Mouse (Mus musculus): Measurements from ENCODE around the gene Olfr630.
"Not testable (repeated sequence)": the region's sequence is repeated elsewhere in the genome, so short reads cannot be mapped to it uniquely, and the experiment has no call there.

Gene Olfr630

DNA sequence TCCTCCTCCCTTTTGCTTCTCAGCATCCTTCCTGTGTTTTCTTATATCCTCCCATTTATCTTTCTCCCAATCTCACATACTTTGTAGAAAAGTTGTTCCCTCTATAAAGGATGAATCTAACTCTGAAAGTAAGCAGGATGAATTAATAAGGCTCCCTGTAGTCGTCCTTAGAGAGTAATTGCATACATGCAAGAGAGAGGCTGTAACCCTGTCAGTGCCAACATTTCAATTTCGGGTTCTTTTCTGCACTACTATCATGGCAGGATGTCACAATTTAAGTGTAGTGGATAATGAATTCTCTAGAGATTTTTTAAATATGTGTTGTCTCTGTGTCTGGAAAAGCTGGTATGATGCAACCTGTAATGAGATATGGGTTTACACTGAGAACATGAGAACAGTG is at the start of gene Olfr630:
Gene Olfr630 (minus strand): TSS at position 101 of the 400 bp plus-strand sequence.
- DNase-seq (ENCODE audit: low spot score in 2 of 2) = no peak

DNA sequence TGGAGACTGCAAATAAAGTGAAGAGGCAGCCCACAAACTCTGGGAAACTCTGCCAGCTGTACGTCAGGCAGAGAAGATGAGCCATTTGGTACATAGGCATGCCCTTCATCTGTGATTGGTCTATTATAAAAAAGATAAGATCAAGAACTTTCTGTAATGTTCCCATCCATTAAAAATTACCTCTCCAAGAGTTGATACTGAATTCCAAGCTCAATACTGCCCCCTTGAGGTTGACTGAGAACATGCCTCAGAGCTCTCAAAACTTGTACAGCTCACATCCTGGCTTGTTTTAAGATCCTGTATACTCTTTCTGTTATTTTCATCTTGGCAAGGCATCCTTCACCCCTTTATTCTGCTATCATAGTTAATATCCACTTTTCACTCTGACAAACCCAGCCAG is 49.7 kb upstream of the Olfr630 start:
- DNase-seq (ENCODE audit: low spot score in 2 of 2) = peak in 1 of 2 experiments; percentile 31

DNA sequence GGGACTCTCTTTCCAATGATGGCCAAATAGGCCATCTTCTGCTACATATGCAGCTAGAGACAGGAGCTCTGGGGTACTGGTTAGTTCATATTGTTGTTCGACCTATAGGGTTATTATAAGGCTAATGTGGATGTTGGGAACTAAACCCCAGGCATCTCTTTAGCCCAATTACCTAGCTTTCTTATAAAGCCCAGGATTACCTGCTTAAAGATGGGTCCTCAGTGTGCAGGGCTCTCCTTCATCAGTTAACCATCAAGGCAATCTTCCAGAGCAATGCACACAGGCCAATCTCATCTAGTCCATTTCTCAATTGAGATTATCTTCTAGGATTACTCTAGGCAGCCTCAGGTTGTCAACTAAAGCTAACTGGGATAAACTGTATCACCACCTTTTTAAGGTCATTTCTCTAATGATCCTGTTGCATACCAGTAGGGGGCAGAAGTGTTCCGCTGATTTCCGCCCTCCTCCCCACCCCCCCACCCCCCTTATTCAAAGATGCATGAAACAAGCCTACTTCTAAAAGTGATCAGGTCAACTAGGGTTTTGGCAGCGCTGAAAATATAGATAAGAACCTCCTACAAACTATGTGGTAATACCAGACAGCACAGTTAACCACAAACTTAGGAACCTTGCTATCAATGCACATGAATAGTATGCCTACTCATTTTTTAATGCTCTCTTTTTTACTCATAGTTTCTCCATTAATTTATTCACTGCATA is 35.7 kb upstream of the Olfr630 start:
- DNase-seq (ENCODE audit: low spot score in 2 of 2) = no peak

DNA sequence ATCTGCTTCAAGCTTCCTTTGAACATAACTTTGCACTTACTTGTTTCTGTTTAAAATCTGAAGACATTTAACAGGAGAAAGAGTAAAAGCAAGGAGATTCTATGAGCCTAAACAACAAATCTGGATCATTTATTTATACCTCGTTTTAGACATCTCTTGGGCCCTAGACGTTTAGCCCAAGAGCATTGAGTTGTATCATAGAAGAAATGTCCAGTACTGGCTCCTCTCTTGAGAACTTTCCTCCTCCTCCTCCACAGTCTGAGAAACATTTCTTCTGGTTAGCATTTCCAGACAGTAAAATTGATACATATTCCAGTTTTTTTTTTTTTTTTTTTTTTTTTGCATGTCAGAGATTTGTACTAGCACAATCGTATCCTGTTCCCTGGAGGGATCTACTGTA is 34.6 kb upstream of the Olfr630 start, which contains the start of gene Olfr67:
Gene Olfr67 (minus strand): TSS at position 101 of the 400 bp plus-strand sequence.
- DNase-seq (ENCODE audit: low spot score in 2 of 2) = no peak

- DNase-seq (ENCODE audit: low spot score in 2 of 2) = no peak
Observed at GRCm38 (mm10) chr7:103779598-103779997, 22.5 kb upstream of the Olfr630 start, which contains the start of gene Olfr68. Gene Olfr68 (minus strand): TSS chr7:103779698.

DNA sequence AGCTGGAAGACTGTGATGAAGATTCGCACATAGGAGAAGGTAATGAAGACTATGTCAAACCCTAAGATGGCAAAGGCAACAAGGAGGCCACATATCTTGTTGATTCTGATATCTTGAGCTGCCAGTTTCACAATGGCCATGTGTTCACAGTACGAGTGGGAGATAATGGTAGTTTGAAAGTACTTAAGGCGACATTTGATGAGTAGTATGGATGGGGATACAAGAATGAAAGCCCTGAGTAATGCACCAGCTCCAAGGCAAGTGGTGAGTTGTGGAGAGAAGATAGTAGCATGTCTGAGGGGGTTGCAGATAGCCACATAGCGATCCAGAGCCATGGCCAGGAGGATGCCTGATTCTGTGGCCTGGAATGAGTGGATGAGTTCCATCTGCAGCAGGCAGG is 20.5 kb upstream of the Olfr630 start:
- not testable (repeated sequence) for DNase-seq (ENCODE audit: low spot score in 2 of 2)

DNA sequence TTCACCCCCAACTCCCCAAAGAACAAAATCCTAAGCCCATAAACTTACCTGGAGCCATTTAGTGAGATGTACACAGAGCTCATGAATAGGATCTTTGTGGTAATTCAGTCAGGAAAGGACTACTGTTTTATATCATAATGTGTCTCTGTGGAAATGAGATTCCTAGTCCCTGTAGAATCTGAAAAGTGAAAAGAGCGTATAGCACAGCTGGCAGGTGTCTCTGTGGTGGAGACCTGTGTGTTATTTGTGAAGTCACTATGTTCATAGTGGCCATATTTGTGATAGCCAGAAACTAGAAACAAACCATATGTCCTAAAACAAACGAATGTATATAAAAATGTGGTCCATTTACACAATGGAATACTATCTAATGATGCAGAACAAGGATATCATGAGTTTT is 14.4 kb upstream of the Olfr630 start, which contains the start of gene Olfr69:
Gene Olfr69 (minus strand): TSS at position 101 of the 400 bp plus-strand sequence.
- no peak for DNase-seq (ENCODE audit: low spot score in 2 of 2)

- DNase-seq (ENCODE audit: low spot score in 2 of 2) = not testable (repeated sequence)
Observed at GRCm38 (mm10) chr7:103767687-103768086, 10.6 kb upstream of the Olfr630 start.

DNA sequence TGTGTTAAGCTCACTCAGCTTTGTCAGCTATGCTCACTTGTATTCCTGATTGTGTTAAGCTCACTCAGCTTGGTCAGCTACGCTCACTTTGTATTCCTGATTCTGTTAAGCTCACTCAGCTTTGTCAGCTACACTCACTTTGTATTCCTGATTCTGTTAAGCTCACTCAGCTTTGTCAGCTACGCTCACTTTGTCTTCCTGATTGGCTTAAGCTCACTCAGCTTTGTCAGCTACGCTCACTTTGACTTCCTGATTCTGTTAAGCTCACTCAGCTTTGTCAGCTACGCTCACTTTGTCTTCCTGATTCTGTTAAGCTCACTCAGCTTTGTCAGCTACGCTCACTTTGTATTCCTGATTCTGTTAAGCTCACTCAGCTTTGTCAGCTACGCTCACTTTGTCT is 5.1 kb upstream of the Olfr630 start:
- DNase-seq (ENCODE audit: low spot score in 2 of 2) = not testable (repeated sequence)

DNA sequence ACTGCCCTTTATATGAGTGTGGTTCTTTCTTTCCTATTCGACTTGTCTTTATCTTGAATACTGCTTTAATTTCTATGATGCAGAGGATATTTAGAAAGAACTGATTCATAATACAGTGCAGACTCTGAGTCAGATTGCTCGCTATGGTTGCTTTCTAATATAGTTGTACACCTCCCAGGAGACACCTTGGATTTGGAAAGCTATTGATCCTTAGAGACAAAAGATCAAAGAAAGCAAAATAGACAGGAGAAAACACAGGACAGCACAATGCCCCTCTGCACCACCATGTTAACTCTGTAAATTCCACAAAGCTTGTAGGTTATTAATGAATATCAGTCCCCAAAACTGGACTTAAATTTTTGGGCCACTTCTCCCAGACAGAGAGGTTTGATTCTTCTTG is 12.3 kb downstream of the Olfr630 start, which contains the start of gene Olfr629:
Gene Olfr629 (minus strand): TSS at position 101 of the 400 bp plus-strand sequence.
- no peak for DNase-seq (ENCODE audit: low spot score in 2 of 2)

DNA sequence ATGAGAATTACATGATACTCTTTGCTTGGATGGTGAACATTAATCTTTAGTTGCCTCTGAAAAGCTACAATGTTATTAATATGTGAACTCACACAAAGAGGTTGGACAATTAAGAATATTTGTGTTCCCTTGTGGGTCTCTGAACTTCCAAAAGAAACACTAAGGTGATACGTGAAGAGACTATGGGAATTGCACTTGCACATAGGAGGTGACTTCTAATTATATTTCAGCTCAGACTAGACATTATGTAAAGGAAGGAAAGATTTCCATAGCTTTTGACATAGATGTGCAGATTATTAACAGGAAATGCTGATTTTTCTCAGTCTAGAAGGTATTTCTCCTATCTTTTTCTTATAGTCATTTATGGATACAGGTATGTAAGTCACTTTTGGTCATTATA is 27.1 kb downstream of the Olfr630 start, which contains the start of gene Olfr628:
Gene Olfr628 (plus strand): TSS at position 301 of the 400 bp plus-strand sequence.
- no peak for DNase-seq (ENCODE audit: low spot score in 2 of 2)

DNA sequence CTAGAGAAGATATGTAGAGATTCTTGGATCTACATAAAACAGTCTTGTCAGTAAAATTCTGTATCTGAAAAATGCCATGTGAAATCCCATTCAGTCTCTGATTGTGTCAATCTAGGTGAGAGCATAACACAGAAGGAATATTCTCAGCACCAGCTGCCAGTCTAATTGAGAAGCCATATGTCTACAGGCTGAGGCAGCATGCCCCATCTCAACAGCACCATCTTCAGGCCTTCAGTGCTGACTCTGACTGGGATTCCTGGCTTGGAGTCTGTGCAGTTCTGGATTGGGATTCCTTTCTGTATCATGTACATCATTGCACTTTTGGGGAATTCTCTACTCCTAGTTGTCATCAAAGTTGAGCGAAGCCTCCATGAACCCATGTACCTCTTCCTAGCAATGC is 40.7 kb downstream of the Olfr630 start:
- DNase-seq (ENCODE audit: low spot score in 2 of 2) = not testable (repeated sequence)

DNA sequence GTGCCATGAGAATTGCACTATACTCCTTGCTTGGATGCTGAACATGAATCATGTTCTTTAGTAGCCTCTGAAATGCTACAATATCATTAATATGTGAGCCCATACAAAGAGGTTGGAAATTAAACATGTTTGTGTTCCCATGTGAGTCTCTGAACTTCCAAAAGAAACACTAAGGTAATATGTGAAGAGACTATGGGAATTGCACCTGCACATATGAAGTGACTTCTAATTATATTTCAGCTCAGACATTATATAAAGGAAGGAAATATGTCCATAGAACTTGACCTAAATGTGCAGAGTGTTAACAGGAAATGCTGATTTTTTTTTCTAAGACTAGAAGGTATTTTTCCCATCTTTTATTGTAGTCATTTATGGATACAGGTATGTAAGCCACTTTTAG is 42.8 kb downstream of the Olfr630 start, which contains the start of gene Olfr243:
Gene Olfr243 (plus strand): TSS at position 301 of the 400 bp plus-strand sequence.
- DNase-seq (ENCODE audit: low spot score in 2 of 2) = no peak

DNA sequence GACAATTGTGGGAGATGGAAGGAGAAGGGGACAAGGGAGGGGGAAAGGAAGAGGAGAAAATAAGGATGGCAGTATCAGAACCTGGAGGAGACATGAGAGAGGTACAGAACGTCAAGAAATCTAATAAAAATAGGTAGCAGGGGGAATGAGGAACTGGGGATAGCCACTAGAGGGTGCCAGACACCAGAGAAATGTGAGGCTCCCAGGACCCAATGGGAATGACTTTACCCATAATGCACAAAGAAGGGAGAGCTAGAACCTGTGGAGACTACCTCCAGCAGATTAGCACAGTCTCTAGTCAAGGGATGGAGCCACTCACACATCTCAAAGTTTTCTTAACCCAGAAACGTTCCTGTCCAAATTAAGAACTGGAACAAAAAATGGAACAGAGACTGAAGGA is 45.1 kb downstream of the Olfr630 start:
- peak in 1 of 2 experiments; percentile 15 for DNase-seq (ENCODE audit: low spot score in 2 of 2)
